Comparison of ENCODE assay signal across 11 mouse cellular contexts in genomic region chr10:102836567-102837224, GRCm38 (mm10).
DNase-seq lines count a peak whose midpoint lies in the region; ATAC-seq and TF ChIP-seq lines count a peak whose summit lies in the region.
"Had no signal": no experiment of that assay in that cellular context is flagged by ENCODE, and none has a peak within 500 bp of the region (broad histone marks: within the 10 kb centered on the region; RNA-seq: fewer than 3 reads in every experiment).

No protein-coding gene starts in this region.

- H3K79me2 ChIP-seq in liver, adult 2 months (ENCODE audit: control insufficient read depth, insufficient read depth, low read length), result no peaks in the 10 kb centered on the region

- no peaks in the 10 kb centered on the region for H3K4me1 ChIP-seq in forebrain, embryonic 11.5 days (replicated peaks; ENCODE audit: control insufficient read depth, insufficient read depth, low read length)
- H3K4me1 ChIP-seq in forebrain, embryonic 13.5 days, result no peaks in the 10 kb centered on the region
- no peaks in the 10 kb centered on the region for H3K4me1 ChIP-seq in liver, adult 2 months (ENCODE audit: control insufficient read depth, insufficient read depth, low read length)
- H3K4me1 ChIP-seq in cerebellum, adult 2 months (ENCODE audit: control insufficient read depth, insufficient read depth, low read length), result no peaks in the 10 kb centered on the region
- H3K4me1 ChIP-seq: embryonic facial prominence, embryonic 15.5 days; lung, embryonic 15.5 days had no signal

- TF ChIP-seq CTCF in liver, adult 2 months (IDR thresholded peaks at IDR 0.05; ENCODE audit: low read depth, low read length), result peak; percentile 39; the same call in 1 of the 2 replicates
- no peak; the same call in 1 of the 2 replicates for TF ChIP-seq CTCF in cerebellum, adult 2 months (IDR thresholded peaks at IDR 0.05; ENCODE audit: borderline replicate concordance, insufficient read depth, low read depth, low read length)

- no peak for DNase-seq in forebrain, embryonic 11.5 days (ENCODE audit: low spot score)
- peak; percentile 8 for DNase-seq in liver, adult 2 months (ENCODE audit: extremely low read depth, low read depth, low spot score)
- no peak for DNase-seq in liver
- no peak for DNase-seq in B cell, adult 2 months
- DNase-seq in cerebellum, adult 2 months, result no peak
- DNase-seq: adrenal gland, postnatal 25 days had no signal

- 0 out of 2 replicates have a peak, but pooled peaks have one; percentile 39 for ATAC-seq in forebrain, embryonic 11.5 days (replicated peaks; ENCODE audit: low FRiP score)
- no peak for ATAC-seq in forebrain, embryonic 13.5 days
- ATAC-seq in common myeloid progenitor, adult 5-6 weeks (replicated peaks; ENCODE audit: low read depth, poor library complexity, severe bottlenecking), result peak; percentile 96
- ATAC-seq in megakaryocyte-erythroid progenitor cell, adult 5-6 weeks (replicated peaks; ENCODE audit: low FRiP score, low TSS enrichment, poor library complexity, severe bottlenecking), result peak; percentile 88

- H3K4me2 ChIP-seq in forebrain, embryonic 11.5 days (ENCODE audit: low read depth, low read length, severe bottlenecking), result no peak overlapping the region
- H3K4me2 ChIP-seq in forebrain, embryonic 13.5 days, result no peak overlapping the region
- H3K4me2 ChIP-seq: embryonic facial prominence, embryonic 15.5 days; lung, embryonic 15.5 days had no signal

- no peak overlapping the region for H3K4me3 ChIP-seq in forebrain, embryonic 11.5 days (ENCODE audit: low read depth, low read length)
- no peak overlapping the region for H3K4me3 ChIP-seq in forebrain, embryonic 13.5 days
- H3K4me3 ChIP-seq in liver, adult 2 months (ENCODE audit: insufficient read depth, low read depth, low read length), result no peak overlapping the region
- H3K4me3 ChIP-seq in cerebellum, adult 2 months (replicated peaks; ENCODE audit: insufficient read depth, low read depth, low read length), result no peak overlapping the region
- H3K4me3 ChIP-seq: embryonic facial prominence, embryonic 15.5 days; lung, embryonic 15.5 days had no signal

- no peak for TF ChIP-seq POLR2A in liver, adult 2 months (IDR thresholded peaks at IDR 0.05; ENCODE audit: extremely low read depth, insufficient read depth, low read length)
- no peak for TF ChIP-seq POLR2A in cerebellum, adult 2 months (IDR thresholded peaks at IDR 0.05; ENCODE audit: borderline replicate concordance, insufficient read depth, low read length)

- no peak overlapping the region for H3K9ac ChIP-seq in forebrain, embryonic 11.5 days (ENCODE audit: low read length)
- H3K9ac ChIP-seq in forebrain, embryonic 13.5 days, result no peak overlapping the region
- no peak overlapping the region for H3K9ac ChIP-seq in liver, adult 2 months (ENCODE audit: low read depth, low read length)
- H3K9ac ChIP-seq: embryonic facial prominence, embryonic 15.5 days; lung, embryonic 15.5 days had no signal

- H3K27me3 ChIP-seq in forebrain, embryonic 11.5 days (ENCODE audit: control insufficient read depth, insufficient read depth, low read length), result no peaks in the 10 kb centered on the region
- H3K27me3 ChIP-seq in forebrain, embryonic 13.5 days, result no peaks in the 10 kb centered on the region
- no peaks in the 10 kb centered on the region for H3K27me3 ChIP-seq in liver, adult 2 months (ENCODE audit: control insufficient read depth, insufficient read depth, low read length)
- no peaks in the 10 kb centered on the region for H3K27me3 ChIP-seq in cerebellum, adult 2 months (ENCODE audit: control insufficient read depth, insufficient read depth, low read length)
- H3K27me3 ChIP-seq: embryonic facial prominence, embryonic 15.5 days; lung, embryonic 15.5 days had no signal

- H3K9me3 ChIP-seq in forebrain, embryonic 11.5 days (ENCODE audit: control insufficient read depth, low read length), result no peaks in the 10 kb centered on the region
- H3K9me3 ChIP-seq in forebrain, embryonic 13.5 days (replicated peaks), result no peaks in the 10 kb centered on the region
- H3K9me3 ChIP-seq: embryonic facial prominence, embryonic 15.5 days; lung, embryonic 15.5 days had no signal

- no peaks in the 10 kb centered on the region for H3K36me3 ChIP-seq in forebrain, embryonic 11.5 days (ENCODE audit: control insufficient read depth, insufficient read depth, low read length)
- no peaks in the 10 kb centered on the region for H3K36me3 ChIP-seq in forebrain, embryonic 13.5 days (ENCODE audit: poor library complexity, severe bottlenecking)
- H3K36me3 ChIP-seq in liver, adult 2 months (ENCODE audit: control insufficient read depth, insufficient read depth, low read length), result no peaks in the 10 kb centered on the region
- H3K36me3 ChIP-seq: embryonic facial prominence, embryonic 15.5 days; lung, embryonic 15.5 days had no signal

- 66% methylated on average over 4 of the region's 4 CpGs for WGBS in forebrain, embryonic 11.5 days
- 60% methylated on average over 4 of the region's 4 CpGs for WGBS in forebrain, embryonic 13.5 days
- 33% methylated on average over 4 of the region's 4 CpGs for WGBS in liver, adult 2 months
- 50% methylated on average over 4 of the region's 4 CpGs for WGBS in cerebellum, adult 2 months

- H3K27ac ChIP-seq in forebrain, embryonic 11.5 days (ENCODE audit: low read depth, low read length), result no peak overlapping the region
- H3K27ac ChIP-seq in forebrain, embryonic 13.5 days, result no peak overlapping the region
- H3K27ac ChIP-seq in liver, adult 2 months (replicated peaks; ENCODE audit: insufficient read depth, low read depth, low read length), result no peak overlapping the region
- no peak overlapping the region for H3K27ac ChIP-seq in cerebellum, adult 2 months (ENCODE audit: insufficient read depth, low read length)
- H3K27ac ChIP-seq: embryonic facial prominence, embryonic 15.5 days; lung, embryonic 15.5 days had no signal
